In genomic region chr1:121435981-121436380, GRCm38 (mm10) we compare ENCODE assay signal across 14 mouse cellular contexts.
"Had no signal": no experiment of that assay in that cellular context is flagged by ENCODE, and none has a peak within 500 bp of the region (broad histone marks: within the 10 kb centered on the region; RNA-seq: fewer than 3 reads in every experiment).

No protein-coding gene starts in this region.

- DNase-seq: forebrain, postnatal 0 days; gastrocnemius, postnatal 14 days; gastrocnemius, postnatal 36 days; heart, adult 11 months; heart, adult 2 months; heart, postnatal 14 days; heart, postnatal 36 days; kidney, adult 11 months; kidney, adult 2 months; kidney, postnatal 10 days; kidney, postnatal 25 days; kidney, postnatal 4 days; liver; liver, embryonic 13.5 days had no signal
